Mouse (Mus musculus): Measurements from ENCODE around the gene Krt34.

Gene Krt34

GRCm38 (mm10) chr11:100004846-100005245 is 36.5 kb downstream of the Krt34 start:
- peak; percentile 57 to 59 for DNase-seq (ENCODE audit: low spot score in 2 of 2)

- DNase-seq (ENCODE audit: low spot score in 2 of 2), result no peak
These were observed 42.3 kb downstream of the Krt34 start for GRCm38 (mm10) chr11:99999091-99999490.

- no peak for DNase-seq (ENCODE audit: low spot score in 2 of 2)
These were observed 47.0 kb downstream of the Krt34 start for GRCm38 (mm10) chr11:99994384-99994661.

- DNase-seq (ENCODE audit: low spot score in 2 of 2), result no peak
These were observed 47.6 kb downstream of the Krt34 start, which contains the start of gene Krtap17-1 for GRCm38 (mm10) chr11:99993620-99994383. Krtap17-1 (minus strand) TSS chr11:99993994.

- no peak for DNase-seq (ENCODE audit: low spot score in 2 of 2)
These were observed 50.8 kb downstream of the Krt34 start for GRCm38 (mm10) chr11:99990571-99990970.

GRCm38 (mm10) chr11:99989881-99990405 is 51.4 kb downstream of the Krt34 start:
- no peak for DNase-seq (ENCODE audit: low spot score in 2 of 2)

- DNase-seq (ENCODE audit: low spot score in 2 of 2), result no peak
These were observed 52.8 kb downstream of the Krt34 start for GRCm38 (mm10) chr11:99988530-99988929.
